Mouse (Mus musculus): ENCODE measurements at regions not wholly inside any gene's neighbourhood (a gene's known extent, or its start where the extent isn't known, plus 50 kb on each side); places are given as distances from the start of the nearest gene placed in this dataset.

DNA sequence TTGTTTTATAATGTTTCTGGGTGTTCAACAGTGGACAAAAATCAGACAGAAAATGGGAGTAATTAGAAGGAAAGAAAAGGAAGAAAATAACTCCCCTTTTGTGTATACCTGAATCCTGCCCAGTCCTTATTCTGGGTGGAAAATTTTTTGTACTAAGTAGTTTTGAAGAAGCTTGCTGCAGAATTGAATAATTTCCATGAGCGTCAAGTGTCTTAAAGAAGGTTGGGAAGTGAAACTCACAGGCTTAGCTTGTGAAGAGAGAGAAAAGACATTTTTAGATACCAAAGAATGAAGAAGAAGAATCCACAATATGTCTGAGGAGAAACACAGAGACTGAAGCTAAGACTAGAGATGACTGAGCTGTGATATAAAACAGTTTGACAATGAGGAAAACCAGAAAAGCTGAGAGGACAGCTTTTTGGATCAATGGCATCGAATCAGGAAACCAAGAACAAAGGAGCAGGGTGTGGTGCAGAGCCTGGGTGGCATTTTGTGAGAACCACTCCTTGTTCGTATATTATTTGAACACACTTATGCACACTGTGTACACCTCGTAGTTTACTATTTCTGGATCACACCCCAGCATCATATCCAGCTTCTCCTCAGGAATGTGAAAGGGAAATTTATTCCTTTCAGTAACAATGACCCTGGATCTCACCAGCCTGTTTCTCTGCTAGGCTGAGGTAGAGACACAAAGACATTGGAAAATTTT lies 221.9 kb downstream of the Gm9733 start:
- DNase-seq (ENCODE audit: extremely low read depth, low read depth): no peak

DNA sequence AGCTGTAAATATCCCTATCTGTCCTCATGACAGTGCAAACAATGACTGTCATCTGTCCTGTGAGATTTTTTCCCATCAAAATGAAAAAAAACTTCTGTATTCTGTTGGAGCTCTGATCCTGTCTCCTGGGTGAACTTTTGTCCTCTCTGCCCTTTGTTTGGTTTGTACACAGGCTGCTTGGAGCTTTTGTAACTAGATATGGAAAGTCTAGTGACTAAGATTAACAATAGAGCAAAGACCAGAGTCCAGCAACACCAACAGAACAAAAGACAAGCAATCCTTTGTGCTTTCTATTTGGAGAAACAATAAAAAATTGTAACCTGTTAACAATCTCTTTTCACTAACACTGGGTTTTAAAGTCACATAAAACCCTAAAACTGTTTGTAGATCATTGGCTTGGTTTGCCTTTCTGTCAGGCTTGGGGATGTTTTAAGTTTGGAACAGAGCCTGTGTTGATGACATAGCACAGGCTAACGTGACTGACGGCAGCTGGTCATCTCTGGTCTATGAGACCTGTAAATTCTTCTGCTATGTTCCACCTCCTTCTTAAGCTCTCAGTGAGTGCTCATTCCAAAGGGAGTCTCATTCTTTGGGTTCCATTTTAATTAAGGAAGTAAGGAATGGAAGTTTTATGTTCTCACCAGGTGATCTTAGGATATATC lies 219.8 kb downstream of the Gm9733 start:
- no peak for DNase-seq (ENCODE audit: extremely low read depth, low read depth)

DNA sequence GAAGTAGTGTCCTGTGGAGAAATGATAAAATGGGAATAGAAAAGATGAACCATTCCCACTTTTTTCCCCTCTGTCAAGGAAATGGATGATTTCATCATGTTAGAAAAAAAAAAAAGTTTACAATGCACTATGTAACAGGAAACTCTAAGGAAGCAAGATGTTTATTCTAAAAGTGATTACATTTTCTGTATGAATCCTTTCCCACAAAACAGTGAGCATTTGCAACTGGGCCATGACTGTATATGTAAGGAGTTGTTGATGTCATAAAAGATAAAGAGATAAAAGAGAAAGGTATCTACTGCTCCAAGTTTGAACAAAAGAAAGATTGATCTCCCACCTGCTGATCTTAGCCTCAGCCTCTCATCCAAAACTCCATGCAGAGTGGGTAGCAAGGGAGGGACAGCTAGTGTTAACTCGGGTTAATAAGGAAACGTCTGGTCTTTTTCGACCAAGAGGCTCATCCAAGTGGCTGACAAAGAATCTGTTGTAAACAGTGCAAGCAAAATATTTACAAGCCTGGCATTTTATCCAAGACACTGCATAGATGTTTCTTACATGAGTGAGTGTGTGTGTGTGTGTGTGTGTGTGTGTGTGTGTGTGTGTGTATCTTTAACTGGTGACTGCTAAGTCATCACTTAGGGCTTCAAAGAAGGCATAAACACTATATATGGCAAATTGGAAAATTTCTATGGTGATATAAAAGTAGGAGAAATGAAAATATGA lies 213.3 kb downstream of the Gm9733 start:
- no peak for DNase-seq (ENCODE audit: extremely low read depth, low read depth)

DNA sequence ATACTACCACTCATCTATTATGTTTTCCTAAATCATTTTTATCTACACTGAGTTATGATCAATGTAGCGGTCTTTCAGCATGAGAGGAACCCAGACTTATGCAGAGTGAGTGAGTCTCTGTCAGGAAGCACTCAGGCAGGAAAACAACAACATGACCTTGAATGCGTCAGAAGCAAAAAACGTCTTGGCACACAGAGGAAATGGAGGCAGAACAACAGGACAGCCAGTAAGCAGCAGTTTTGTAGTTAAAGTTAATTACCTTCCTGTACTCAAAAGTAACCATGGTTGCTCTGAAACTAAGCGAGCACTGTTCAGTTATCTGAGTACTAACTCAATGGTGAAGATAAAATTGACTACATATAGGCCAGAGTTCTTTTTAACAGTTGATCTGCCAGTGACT lies 205.4 kb downstream of the Gm9733 start:
- DNase-seq (ENCODE audit: extremely low read depth, low read depth): no peak

DNA sequence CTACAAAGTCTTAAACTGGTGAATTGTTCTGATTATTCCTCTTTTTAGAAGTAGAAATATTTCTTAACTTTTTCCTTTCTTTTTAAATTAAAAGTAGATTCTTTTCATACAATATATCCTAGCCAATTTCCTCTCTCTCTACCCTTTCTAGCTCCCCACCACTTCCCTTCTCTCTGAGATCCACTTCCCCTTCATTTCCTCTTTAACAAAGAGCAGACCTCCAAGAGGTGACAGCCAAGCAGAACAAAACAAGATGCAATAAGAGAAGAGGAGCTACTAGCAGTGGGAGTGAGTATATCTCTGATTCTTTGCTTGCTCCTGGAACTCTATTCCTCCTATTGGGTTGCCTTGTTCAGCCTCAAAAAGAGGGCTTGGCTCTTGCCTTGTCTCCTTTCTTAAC lies 203.7 kb downstream of the Gm9733 start:
- DNase-seq (ENCODE audit: extremely low read depth, low read depth): no peak

DNA sequence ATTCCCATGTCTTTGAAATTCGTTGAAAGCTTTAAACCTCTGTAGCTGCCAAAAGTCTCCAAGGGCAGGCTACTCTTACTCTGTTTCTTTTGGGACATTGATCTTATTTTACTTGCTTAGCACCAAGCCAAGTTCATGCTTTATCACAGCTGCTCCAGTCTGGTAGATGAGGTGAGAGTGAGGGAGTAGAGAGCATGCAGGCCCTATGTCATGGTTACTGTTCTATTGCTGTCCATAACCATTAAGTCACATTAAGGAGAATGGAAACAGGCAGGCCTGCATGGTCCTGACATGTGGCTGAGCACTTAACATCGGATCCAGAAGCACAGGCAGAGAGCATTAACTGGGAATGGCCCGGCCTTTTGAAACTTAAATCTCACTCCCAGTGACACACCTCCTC lies 203.1 kb downstream of the Gm9733 start:
- no peak for DNase-seq (ENCODE audit: extremely low read depth, low read depth)

DNA sequence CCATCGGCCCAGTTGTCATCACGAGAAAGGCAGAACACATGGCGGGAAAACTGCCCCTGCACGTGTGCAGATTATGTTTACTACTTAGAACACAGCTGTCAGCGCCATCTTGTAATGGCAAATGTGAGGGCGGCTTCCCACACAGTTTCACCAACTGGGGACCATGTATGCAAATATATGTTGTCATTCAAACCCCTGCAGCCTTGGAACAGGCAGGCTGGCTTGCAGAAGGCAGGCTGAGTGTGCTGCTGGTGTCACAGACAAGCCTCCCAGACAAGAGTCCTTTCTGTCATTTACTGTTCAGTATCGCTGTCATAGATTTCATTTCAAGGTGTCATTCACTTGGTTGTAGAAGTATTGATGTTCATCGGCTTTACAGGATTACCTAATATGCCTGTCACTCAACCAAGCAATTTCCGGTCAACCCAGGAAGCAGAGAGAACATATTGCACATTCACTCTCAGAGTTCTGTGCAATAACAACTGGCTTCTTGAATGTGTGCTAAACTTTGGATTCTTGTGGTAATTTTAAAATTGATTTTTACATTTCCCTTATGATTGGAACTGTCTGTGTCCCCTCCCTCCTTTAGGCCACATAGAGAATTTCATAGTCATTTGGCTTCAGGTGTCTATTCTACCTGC lies 202.3 kb downstream of the Gm9733 start:
- no peak for DNase-seq (ENCODE audit: extremely low read depth, low read depth)

DNA sequence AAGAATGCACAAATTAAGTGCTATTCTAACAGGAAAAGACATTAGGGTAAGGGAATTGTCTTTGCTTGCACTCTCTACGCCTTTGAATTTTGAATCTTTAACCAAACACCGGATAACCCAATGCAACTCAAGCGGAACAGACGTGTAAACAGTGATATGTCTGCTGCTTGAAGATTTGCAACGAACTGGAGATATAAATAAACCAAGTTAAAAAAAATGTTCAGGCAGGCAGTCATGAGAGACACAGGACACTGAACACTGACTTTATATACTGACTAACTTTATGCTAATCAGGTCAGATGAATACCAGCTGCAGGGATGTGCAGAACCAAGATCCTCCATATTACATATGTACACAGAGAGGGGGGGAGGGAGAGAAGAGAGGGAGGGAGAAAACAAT lies 200.0 kb downstream of the Gm9733 start:
- DNase-seq (ENCODE audit: extremely low read depth, low read depth): no peak

DNA sequence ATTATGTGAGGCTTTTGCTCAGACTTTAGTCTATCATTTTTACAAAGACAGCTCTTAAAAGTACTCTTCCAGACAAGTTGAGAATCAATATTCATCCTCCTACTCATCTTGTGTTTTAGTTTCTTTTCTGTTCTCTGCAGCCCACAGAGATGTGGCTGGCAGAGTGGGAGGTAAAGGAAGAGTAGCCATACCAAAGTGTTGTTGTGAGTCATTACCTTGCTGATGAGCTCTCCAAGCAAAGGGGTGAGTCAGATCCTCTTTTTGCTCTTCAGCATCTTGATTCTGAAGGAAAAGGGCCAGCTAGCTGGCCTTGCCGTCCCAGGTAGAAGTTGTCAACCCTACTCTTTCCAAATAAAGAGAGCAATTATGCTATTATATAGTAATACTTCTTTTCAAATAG lies 192.6 kb downstream of the Gm9733 start:
- DNase-seq (ENCODE audit: extremely low read depth, low read depth): no peak

DNA sequence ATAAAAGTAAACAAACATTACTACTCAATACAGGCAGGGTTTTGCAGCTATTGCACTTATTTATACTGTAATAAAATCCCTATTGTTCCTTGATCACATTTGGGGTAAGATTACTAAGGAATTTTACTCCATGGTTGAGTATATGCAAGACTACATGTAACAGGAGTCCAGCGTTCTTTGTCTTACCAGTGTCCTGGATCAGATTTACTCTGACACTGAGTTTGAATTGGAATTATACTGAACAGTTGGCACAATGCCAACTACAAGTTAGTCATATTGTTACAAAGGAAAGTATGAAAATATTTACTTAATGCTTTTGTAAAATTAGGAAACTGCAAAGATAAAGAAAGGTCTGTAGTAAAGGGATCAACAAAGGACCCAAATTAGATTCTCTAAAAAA lies 178.4 kb downstream of the Gm9733 start:
- no peak for DNase-seq (ENCODE audit: extremely low read depth, low read depth)

DNA sequence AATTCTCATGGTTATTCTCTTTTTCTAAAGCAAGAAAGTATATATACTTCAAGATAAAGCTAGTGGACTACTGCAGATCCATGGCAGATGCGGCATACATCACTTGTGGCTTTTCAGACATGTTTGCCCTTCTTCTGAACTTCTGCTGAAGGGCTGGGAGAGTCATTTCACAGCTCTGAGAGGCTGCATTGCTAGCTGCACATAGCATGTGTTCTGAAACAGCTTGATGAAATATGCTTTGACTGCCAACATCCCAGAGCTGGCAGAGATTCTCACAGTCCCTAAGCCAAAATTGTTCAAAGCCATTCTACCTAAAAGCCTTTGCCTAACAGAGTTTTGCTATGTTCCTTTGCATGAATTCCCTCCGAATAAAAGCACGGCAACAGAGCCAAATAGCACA lies 177.9 kb downstream of the Gm9733 start:
- no peak for DNase-seq (ENCODE audit: extremely low read depth, low read depth)

DNA sequence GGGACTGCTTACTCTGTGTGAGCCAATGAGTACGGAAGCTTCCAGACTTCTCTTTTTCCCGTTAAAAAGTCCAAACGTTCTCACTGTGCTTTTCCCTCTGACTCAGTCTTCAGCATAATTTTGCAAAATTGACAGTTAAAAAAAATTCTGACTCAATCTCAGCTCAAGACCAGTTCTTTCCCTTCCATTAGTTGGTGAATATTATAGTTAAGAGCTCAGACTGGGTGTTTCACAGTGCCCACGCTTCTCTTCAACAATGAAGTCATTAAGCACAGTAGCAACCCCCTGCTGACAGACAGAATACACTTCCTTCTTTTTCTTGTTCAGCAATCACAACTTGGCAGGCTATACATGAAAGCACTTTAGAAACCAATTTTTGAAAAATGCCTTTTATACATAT lies 175.4 kb downstream of the Gm9733 start:
- no peak for DNase-seq (ENCODE audit: extremely low read depth, low read depth)

DNA sequence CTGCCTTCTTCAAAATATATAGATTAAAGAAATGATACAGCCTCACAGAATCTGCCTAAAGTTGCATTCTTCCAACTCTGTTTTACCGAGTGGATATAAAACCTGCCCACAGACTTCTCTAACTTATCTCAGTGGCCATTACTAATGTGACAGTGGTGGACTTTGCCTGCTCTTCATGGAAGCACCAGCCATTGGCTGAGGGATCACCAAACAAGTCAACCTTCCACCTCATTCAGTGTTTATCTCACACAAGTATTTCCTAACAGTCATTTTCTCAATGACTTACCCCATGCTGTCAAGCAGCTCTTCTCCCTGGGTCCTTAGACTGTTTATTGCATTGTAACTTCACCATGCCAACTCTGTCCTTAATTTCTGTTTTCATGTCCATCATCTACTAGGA lies 174.3 kb downstream of the Gm9733 start:
- DNase-seq (ENCODE audit: extremely low read depth, low read depth): no peak

DNA sequence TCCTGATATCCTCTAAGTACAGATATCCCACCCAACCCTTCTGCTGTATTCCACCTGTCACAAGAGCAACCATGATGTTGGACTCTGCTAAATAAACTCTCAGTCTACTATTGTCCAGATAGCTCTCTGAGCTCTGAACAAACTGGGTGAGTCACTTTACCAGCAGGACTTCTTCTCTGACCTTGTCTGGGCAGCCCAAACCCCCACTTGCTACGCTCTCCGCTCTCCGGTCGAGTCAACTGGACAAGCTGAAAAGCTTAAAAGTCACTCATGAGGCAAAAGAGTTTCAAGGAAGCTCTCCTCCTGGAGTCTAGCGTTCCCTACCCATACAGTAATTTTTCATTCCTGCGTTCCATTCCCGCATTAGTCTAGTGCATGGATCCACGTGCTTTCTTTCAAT lies 173.2 kb downstream of the Gm9733 start:
- no peak for DNase-seq (ENCODE audit: extremely low read depth, low read depth)

DNA sequence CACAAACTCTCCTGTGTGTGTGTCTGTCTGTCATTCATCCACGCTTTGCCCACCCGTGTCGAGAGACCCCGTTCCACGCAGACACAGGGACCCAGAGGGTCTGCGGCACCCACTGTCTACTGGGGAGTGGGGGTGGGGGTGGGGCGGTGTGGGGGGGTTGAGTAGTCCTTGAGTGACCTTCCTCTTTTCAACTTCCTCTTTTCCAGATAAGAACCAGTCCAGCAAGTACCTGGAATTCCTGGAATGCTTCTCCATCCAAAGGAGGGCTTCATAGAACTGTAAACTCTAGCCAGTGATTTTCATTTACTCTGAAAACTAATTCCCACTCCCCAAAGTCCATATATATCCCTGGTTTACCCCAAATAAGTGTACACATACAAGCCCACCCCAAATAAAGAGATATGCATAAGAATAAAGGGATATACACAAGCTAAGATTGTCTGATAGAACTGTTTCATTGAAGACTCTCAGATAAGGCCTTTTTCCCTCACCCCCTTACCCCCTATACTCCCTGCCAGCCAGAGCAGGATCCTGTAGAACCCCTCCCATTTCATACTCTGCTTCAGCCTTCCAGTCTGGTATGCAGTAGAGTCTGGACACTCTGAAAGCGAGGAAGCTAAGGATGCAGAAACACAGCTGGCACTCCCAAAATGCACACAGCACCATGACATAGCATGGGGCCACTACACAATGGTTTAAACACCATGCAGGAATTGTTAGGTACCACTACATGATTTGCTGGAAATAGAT lies 172.0 kb downstream of the Gm9733 start:
- no peak for DNase-seq (ENCODE audit: extremely low read depth, low read depth)

DNA sequence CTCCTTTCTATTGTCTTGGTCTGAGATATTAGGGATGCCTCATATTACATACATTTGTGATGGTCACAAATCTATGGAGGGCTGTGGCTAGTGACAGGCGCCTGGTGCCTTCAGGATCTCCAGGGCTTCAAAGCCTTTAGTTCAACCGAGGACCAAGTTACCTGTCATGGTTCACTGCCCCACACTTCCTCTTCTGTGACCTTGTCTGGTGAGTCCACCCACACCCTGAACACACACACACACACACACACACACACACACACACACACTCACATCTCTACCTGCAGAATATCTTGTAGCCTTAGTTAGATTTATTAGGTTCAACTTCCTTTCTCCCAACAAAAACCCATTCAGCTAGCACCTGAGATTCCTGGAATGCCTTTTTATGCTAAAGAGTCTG lies 156.3 kb downstream of the Gm9733 start:
- DNase-seq (ENCODE audit: extremely low read depth, low read depth): no peak

DNA sequence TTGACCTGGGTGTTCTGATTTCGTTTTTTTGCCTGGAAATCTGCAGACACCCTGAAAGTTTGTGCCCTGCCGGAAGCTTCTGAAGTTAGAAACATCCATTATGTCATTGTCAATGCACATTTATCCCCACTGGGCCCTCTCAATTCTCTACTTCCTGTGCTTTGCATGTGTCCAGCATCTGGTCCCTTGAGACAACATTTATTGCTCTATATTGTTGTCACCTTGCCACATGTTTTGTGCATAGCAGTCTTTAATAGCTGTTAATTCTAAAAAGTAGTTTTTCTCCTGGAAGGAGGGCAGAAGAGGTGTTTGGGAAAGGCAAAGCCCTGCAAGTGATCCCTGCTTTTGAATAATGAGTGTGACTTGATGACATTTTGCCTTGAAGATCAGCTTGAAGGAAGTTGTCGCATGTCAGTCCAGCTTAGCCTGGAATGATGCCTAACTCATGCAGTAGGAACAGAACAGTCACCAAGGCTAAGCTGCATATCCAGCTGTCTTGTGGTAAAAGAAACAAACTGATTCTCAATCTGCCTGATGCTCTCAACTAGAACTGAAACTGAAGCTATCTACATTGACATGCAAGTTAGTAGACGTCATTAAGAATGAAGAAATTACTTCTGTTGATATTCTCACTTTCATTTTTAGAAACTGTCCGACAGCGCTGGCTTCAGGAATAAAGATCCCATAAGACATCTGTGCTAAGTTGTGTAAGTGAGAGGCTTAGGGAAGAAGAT lies 152.9 kb downstream of the Gm9733 start:
- DNase-seq (ENCODE audit: extremely low read depth, low read depth): no peak

DNA sequence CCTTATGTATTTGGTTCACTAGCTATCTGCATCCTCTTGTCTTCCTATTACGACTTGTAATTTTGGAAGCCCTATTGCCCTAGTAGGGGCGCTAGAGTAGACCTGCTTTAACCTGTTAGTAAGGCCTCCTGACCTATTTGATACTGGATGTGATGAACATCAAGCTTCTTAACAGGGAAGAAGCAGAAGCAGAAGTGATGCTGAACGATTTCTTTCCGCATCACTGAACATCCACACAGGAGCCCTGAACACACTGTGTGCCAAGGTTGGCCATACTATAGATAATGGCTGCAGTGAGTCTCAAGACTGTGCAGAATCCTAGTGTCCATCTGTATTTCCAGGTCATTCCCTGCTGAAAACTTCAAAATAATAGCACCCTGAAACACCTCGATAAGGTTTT lies 151.0 kb downstream of the Gm9733 start:
- DNase-seq (ENCODE audit: extremely low read depth, low read depth): no peak

DNA sequence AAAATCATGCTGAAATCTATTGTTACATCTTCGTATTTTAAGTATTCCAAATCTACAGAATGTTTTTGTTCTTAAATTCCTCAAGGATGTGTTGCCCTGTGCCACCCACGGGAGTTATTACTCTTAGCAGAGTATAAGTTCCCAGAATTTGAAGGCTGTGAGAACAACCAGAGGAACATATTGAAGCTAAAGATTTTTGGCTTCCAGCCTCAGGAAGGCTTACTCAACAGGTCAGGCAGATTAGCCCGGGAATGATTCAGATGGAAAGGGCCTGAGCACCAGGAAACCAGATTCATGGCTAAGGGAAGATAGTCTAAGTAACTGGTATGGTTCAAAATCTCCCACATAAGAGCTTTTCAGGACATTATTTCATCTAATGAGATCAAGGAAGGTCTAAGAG lies 145.4 kb downstream of the Gm9733 start:
- no peak for DNase-seq (ENCODE audit: extremely low read depth, low read depth)

DNA sequence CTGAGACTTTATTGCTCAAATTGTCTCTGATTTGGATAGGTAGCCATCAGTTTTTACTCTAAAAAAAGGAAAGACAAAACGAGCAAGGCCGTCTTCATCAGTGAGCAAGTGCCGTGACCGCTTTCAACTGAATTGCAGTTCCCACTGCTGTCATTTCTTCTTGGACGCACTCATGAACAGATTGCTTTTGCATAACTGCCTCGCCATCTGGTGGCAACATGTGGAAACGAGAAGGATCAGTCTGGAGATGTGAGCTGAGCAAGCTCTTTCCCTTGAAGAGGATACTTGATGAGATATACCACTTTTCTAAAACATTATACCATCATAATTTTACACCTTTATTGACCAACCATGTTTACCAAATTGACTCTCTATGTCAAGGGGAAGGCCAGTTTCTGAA lies 137.7 kb downstream of the Gm9733 start:
- DNase-seq (ENCODE audit: extremely low read depth, low read depth): peak; percentile 76

DNA sequence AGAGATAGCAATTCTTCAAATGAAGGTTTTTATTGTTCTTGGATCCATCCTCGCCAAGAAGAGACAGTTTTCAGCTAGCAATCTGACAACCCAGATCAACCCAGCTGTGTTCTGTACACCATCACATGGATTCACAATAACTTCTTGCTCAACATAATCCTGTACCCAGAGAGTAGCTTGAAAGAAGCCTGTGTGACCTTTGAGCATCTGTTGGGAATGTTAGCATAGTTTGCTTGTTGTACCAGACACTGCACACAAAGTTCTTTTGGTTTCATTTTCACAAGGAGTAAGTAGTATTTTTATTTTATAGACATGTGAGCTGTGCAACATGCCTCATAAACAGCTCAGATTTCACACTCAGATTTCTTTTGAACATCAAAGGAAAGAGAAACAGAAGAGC lies 136.0 kb downstream of the Gm9733 start:
- no peak for DNase-seq (ENCODE audit: extremely low read depth, low read depth)
